Mouse (Mus musculus) myocyte (in vitro differentiated cells): ENCODE data around the gene Dnajc16.
"Not testable (repeated sequence)": the region's sequence is repeated elsewhere in the genome, so short reads cannot be mapped to it uniquely, and the experiment has no call there.

Experiments used
- CEBPB ChIP-seq: IDR thresholded peaks from 2 replicates; pipeline ENCODE4 v1.6.1; 2011; ENCODE audit warnings: mild to moderate bottlenecking, moderate library complexity; ENCODE audit not compliant: poor library complexity, insufficient read depth, severe bottlenecking
- MAX ChIP-seq: IDR thresholded peaks from one replicate; pipeline ENCODE4 v1.6.1; 2011; ENCODE audit warnings: low read depth, mild to moderate bottlenecking, control low read depth
- POLR2A ChIP-seq: IDR thresholded peaks from one replicate; pipeline ENCODE4 v1.6.1; 2011; ENCODE audit warnings: low read depth, mild to moderate bottlenecking, control low read depth, moderate library complexity; ENCODE audit not compliant: insufficient read length
- POLR2AphosphoS2 ChIP-seq: IDR thresholded peaks from one replicate; pipeline ENCODE4 v1.6.1; 2011; ENCODE audit warnings: low read depth, control low read depth; ENCODE audit not compliant: insufficient read length
- TCF12 ChIP-seq: IDR thresholded peaks from one replicate; pipeline ENCODE4 v1.6.1; 2011; ENCODE audit warnings: mild to moderate bottlenecking, control low read depth; ENCODE audit not compliant: poor library complexity, insufficient read depth, severe bottlenecking

DNA sequence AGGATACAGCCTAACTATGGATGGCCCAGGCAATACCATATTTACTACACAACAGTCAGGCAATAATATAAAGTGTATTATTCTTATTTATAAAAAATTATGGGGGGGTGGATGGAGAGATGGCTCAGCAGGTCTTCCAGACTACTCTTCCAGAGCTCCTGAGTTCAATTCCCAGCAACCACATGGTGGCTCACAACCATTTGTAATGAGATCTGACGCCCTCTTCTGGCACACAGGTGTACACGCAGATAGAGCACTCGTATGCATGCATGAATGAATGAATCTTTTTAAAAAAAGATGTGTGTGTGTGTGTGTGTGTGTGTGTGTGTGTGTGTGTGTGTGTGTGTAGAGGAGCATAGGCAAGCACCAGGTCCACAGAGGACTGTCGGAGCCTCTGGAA is 17.7 kb downstream of the Dnajc16 start:
- not testable (repeated sequence) for TF ChIP-seq CEBPB, POLR2A, POLR2AphosphoS2, TCF12, MAX
